Mouse (Mus musculus) spleen, adult 2 months (tissue): Measurements from ENCODE around the gene Grem2. TPM values are rescaled to one million over a fixed set of nuclear protein-coding genes. Genes with fewer than 3 reads are reported as not detected.

ENCODE experiments used
- DNase-seq, 2 experiments: peaks; one replicate each; pipeline versions ENCODE4 v3.0.0 to v3.0.0-alpha.2; 2012 to 2021; ENCODE audit warnings: low spot score in 2 of 2, low read depth in 1 of 2
- H3K27ac ChIP-seq: fragments of 200-500 bp; 2 replicates; pipeline ENCODE4 v1.5.1; 2012; ENCODE audit warnings: low read length, inconsistent platforms; ENCODE audit not compliant: insufficient read depth
- H3K27me3 ChIP-seq: fragments of 200-500 bp; 2 replicates; pipeline ENCODE4 v1.6.1; 2012; ENCODE audit warnings: mild to moderate bottlenecking, moderate library complexity, low read length, inconsistent platforms; ENCODE audit not compliant: control insufficient read depth, insufficient read depth
- H3K36me3 ChIP-seq: fragments of 200-500 bp; 2 replicates; pipeline ENCODE4 v1.6.1; 2012; ENCODE audit warnings: mild to moderate bottlenecking, low read length, inconsistent platforms; ENCODE audit not compliant: control insufficient read depth, insufficient read depth
- H3K4me1 ChIP-seq: fragments of 200-500 bp; 2 replicates; pipeline ENCODE4 v1.6.1; 2011; ENCODE audit warnings: inconsistent platforms; ENCODE audit not compliant: control insufficient read depth, insufficient read depth, insufficient read length
- H3K4me3 ChIP-seq: fragments of 200-500 bp; 2 replicates; pipeline ENCODE4 v1.5.1; 2011; ENCODE audit warnings: mild to moderate bottlenecking, inconsistent platforms; ENCODE audit not compliant: insufficient read depth, insufficient read length; ENCODE audit errors: extremely low read depth
- CTCF ChIP-seq: fragments of 200-500 bp; IDR thresholded peaks from 2 replicates; pipeline ENCODE4 v1.5.1; 2011; ENCODE audit warnings: mild to moderate bottlenecking, inconsistent platforms; ENCODE audit not compliant: insufficient read depth, insufficient read length, insufficient replicate concordance; ENCODE audit errors: extremely low read depth
- POLR2A ChIP-seq: fragments of 200-500 bp; IDR thresholded peaks from 2 replicates; pipeline ENCODE4 v1.6.1; 2011; ENCODE audit warnings: low read depth, low read length, inconsistent platforms
- WGBS: fragments of 180-500 bp; shearing (Covaris S2); methylation state at CpG from one replicate; pipeline ENCODE4 v1.1.7; 2018; 5-methylcytosine and 5-hydroxymethylcytosine counted together
- polyA plus RNA-seq: library from polyadenylated mRNA; depleted of rRNA; stranded (reverse); fragments of >200 nt; gene quantifications from 2 replicates; pipeline ENCODE4 v1.2.3, GENCODE M21; 2012; rRNA removed

The Grem2 gene
- polyA plus RNA-seq = 1.2 and 1.7 TPM in 2 replicates

DNA sequence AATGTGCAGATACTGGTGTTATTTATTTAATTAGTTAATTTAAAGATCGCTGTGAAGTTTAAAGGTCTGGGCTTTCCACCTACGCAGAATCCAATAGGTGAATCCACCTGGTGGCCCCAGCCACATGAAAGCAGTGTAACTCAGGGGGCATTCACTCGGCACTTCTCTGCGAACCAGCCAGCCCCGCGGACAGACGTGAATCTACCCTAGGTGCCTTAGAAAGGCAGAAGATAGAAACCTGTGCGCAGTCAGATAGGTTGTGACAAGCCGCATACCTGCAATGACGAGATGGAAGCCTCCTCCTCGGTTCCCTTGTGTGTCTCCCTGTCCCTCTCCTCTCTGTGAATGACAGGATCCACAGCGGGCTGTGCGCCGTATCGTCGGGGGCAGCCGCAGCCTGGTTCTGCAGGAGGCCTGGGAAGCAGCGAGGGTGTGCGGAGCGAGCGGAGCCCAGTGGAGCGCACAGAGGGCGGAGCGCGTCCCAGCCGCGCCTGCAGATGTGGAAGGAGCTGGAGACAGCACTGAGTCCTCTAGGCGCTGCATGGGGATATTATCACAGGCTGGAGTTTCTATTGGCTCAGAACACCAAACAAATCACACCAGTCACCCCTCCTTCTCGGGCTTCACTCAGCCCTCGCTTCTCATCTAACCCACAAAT is at the start of gene Grem2:
Gene Grem2, minus strand, starts transcription at position 522 of the 658 bp plus-strand sequence.
- Histone ChIP-seq H3K36me3 (no peaks in the 10 kb centered on the region), H3K27ac (no peak within 1 kb of the TSS), H3K27me3 (no peaks in the 10 kb centered on the region), H3K4me1 (no peaks in the 10 kb centered on the region), H3K4me3 (no peak within 1 kb of the TSS)
- no peak for TF ChIP-seq POLR2A
- no peak for TF ChIP-seq CTCF
- no peak for DNase-seq
- 13% methylated on average over 30 of the region's 30 CpGs for WGBS

DNA sequence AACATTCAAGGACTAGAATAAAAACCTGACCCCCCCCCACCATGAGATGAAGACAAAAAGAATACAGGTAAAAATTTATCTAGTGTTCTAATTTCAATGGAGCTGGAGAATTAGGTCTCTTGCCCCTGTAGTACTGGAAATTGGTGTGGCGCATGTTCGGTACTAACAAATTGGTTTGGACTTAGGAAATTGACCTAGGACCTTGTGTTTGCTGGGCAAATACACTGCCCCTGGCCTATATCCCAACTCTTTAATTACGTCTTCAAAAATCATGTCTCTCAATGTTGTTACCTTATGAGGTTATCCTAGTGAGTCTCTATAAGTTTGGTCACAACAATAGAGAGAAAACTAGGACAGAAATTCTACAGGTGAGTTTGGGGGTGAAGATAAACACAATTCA is 38.2 kb upstream of the Grem2 start:
- H3K27ac ChIP-seq = no peak overlapping the region
- TF ChIP-seq POLR2A = no peak
- TF ChIP-seq CTCF = no peak
- H3K27me3 ChIP-seq = no peaks in the 10 kb centered on the region
- no peaks in the 10 kb centered on the region for H3K36me3 ChIP-seq
- WGBS = 91% methylated on average over 3 of the region's 3 CpGs
- no peaks in the 10 kb centered on the region for H3K4me1 ChIP-seq
- no peak for DNase-seq
- no peak overlapping the region for H3K4me3 ChIP-seq

DNA sequence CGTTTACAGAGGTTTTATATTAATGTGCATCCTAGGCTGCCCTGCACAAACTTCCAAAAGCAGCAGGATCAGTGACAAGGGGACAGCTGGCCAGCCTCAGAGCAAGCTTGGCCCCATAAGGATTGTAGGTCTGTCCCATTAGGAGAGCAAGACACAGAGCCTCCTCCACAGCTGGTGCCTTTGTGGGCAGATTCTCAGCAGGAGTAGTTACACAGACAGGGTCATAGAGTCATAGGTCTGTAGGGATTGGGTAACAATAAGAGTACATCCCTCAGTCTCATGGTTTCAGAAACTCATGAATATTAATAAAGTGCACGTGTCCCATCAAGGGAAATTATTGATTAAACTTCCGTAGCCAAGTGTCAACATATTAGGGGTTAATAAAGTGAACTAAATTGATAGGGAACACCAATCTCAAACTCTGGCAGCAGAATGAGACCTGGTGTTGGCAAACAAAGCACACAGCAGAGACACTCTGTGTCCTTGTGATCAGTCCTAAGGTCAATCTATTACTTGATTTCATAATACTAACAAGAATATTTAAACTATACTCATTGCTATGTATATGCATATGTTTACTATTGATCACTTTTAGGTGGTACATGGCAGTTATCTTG is 9.5 kb upstream of the Grem2 start:
- TF ChIP-seq CTCF (no peak), POLR2A (no peak)
- H3K4me3 ChIP-seq = no peak overlapping the region
- H3K27me3 ChIP-seq = no peaks in the 10 kb centered on the region
- H3K36me3 ChIP-seq = no peaks in the 10 kb centered on the region
- DNase-seq = no peak
- 73% methylated on average over 3 of the region's 3 CpGs for WGBS
- H3K4me1 ChIP-seq = no peaks in the 10 kb centered on the region
- no peak overlapping the region for H3K27ac ChIP-seq

DNA sequence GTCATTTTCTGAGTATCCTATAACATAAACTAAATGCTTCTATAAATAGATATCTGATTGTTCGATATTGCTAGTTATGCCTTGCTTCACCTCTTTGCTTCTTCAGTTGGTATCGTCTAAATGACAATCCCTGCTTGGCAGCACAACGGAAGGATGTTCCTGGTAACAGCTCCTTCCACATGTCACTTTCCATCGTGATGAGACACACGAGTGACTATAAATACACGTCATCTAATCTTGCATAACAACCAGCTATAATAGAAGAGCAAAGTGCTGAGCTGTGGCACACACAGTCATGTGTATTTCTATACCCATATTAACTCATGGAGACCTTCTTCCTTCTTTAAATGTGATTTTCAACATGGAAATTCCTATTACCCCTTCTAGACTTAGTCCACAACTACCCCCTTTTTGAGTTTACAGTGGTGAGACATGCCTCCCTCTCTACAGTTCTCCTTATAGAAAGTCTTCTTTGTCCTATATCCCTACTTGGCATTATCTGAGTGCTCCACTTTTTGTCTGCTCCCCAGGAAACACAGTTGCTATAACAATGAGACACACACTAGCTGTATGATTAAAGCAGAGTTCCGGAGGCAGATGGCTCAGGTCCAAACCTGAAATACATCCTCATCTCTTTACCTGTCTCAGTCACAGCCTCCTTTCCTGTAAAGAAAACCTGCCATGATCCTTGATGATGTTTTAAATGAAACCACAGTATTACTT is 8.0 kb upstream of the Grem2 start:
- no peaks in the 10 kb centered on the region for H3K36me3 ChIP-seq
- no peak for DNase-seq
- 90% methylated on average over 7 of the region's 7 CpGs for WGBS
- H3K4me3 ChIP-seq = no peak overlapping the region
- TF ChIP-seq CTCF (no peak), POLR2A (no peak)
- no peaks in the 10 kb centered on the region for H3K4me1 ChIP-seq
- H3K27me3 ChIP-seq = no peaks in the 10 kb centered on the region
- H3K27ac ChIP-seq = no peak overlapping the region

DNA sequence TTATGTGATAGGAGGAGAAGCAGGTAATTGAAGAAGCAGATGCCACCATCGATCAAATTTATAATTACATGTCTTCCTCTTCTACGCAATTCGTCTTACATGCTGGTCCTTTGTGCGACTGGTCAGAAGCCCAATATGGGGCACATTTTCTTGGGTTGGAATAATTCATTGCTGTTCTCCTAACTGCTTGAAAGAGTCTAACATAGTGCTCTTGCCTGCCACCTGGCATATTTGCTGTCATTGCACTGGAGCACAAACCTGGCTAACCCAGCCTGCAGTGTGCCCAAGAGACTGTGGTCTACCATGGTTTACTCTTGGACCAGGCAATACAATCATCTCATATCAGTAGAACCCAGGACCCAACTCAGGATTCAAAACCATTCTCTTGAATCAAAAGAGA is 2.7 kb downstream of the Grem2 start:
- WGBS = 95% methylated on average over 4 of the region's 4 CpGs

DNA sequence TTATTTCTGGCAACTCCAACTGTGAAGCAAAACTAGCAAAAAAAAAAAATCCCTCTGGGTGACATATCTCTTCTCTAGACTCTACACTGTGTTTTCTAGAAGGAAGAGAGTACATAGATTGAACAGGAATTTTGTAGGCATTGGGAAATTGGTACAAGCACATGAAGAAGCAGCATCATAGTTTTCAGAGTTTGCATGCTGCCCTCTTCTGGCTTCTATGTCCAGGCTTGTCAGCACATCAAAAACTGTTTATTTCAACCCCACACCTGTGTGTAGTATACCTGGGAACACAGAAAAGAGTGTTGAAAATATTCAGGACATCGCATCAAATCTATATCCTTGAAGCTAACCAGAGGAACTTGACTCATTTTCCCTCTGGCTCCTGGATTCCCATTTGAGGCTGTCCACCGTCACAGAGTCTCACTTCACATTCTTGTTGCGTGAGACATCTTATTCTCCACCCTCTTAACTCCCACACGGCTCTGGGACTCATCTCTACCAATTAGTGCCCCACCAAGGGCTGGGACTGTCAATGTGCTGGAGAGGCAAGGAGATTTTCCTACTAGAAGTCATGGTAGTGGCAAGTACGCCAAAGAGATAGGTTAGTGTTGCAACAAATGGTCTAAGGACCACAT is 3.3 kb downstream of the Grem2 start:
- H3K4me1 ChIP-seq = no peaks in the 10 kb centered on the region
- 81% methylated on average over 5 of the region's 5 CpGs for WGBS
- no peak overlapping the region for H3K27ac ChIP-seq
- H3K36me3 ChIP-seq = no peaks in the 10 kb centered on the region
- no peaks in the 10 kb centered on the region for H3K27me3 ChIP-seq
- H3K4me3 ChIP-seq = no peak overlapping the region
- DNase-seq = no peak
- no peak for TF ChIP-seq POLR2A
- no peak for TF ChIP-seq CTCF

More for the DNA sequence above, 2.7 kb downstream of the Grem2 start:
- Histone ChIP-seq H3K27ac (no peak overlapping the region), H3K27me3 (no peaks in the 10 kb centered on the region), H3K36me3 (no peaks in the 10 kb centered on the region), H3K4me1 (no peaks in the 10 kb centered on the region), H3K4me3 (no peak overlapping the region)
- TF ChIP-seq CTCF = no peak
- TF ChIP-seq POLR2A = no peak
- no peak for DNase-seq
